Mouse (Mus musculus) layer of hippocampus, adult 9-11 months (tissue): Measurements from ENCODE around the gene Tenm4.

Source experiments
- DNase-seq: peaks from one replicate; pipeline ENCODE4 v3.0.0; 2022

Gene Tenm4

DNA sequence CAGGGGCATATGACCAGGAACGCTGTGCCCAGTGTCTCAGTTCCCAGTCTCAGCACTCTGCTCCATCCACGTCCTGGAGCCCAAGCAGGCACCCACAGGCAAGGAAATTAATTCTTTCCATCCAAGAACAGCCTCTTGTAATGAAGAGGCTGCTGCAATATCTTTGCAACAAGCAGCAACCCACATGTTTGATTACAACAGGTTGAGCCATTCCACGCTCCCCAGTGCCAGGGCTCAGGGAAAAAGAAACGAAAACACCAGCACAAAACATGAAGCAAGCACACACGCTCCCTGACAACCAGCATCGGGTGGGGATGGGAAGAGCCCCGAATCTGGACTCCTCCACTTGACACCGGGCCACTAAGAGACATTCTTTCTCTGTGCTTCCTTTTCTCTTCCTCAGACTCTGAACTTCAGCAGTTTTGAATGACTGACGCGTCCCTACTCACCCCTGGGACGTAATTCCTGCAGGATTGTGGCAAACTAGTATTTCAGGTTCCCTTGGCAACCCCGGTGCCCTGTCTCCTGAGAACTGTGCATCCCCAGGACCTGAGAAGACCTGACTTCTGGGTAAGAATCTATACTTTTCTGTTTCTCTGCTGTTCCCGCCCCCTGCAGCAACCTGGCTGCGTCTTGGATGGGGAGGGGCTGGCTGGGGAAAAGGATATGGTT is at the start of gene Tenm4:
Gene Tenm4, plus strand, starts transcription at position 323 of the 672 bp plus-strand sequence.
- no peak for DNase-seq

DNA sequence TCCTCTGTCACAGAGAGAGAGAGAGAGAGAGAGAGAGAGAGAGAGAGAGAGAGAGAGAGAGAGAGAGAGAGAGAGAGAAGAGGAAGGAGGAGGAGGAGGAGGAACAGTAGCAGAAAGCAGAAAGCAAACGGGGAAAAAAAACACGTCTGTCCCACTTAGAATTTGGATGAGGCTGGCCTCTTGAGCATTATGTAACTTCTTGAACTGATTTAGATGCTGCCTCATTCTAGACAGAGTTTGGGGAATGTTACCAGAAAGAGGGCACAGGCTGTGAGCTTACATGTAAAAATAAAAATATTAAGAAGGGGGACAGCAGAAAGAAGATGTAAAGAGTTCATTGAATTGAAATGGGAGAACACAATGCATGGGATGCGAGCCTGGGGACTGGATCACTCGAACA is 40.3 kb upstream of the Tenm4 start:
- no peak for DNase-seq

DNA sequence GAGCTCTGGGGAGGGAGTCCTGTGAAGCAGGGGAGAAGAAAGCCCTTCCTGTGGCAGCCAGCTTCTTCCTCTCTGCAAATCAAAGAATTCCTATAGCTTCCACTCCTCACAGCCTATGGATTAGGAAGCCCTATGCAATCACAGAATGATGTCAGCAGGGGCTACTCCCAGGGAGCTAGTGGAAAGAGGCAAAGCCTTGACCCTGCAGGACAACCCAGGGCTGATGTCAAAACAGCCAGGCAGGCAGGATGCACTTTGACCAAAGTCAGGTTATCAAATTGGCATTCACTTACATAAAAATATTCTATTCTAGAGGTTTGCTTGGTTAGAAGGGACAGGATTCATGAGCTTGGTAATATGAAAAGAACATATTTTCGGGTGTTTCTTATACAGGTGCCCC is 39.9 kb upstream of the Tenm4 start:
- DNase-seq: no peak

DNA sequence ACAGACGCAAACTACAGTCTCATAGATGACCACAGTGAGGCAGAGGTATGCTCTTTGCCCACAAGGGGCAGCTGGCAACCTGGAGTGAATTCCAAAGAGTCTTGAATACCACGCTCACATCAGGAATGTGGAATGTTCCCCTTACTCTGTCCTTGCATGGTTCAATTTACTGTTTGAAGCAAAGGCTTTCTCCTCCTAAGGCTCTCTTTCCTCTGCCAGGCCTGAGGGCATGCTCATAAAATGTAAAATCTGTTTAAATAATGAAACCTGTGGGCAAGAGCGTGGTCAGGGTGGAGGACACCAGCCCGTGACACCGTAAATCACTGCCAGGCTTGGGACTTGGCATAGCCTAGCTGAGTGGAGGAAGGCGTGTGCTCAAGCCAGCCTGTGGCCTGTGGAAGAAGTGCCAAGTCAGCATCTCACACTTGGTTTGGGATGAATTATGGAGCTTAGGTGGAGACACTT is 34.5 kb upstream of the Tenm4 start:
- no peak for DNase-seq

DNA sequence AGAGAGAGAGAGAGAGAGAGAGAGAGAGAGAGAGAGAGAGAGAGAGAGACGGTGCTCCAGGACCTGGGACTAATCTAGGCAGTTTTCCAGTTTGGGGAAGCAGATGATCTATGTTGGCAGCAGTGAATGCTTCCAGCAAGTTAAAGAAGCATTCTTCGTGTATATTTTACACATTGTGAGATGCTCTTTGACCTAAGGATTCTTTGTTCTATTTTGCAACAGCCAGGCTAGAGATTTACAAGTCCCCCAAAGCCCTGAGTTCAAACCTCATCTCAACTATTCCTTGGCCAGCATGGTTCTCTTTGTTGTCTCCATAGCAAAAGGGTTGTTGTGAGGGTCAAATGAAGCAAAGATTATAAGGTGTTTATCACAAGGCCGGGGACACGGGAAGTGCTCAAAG is 29.2 kb upstream of the Tenm4 start:
- DNase-seq: no peak

DNA sequence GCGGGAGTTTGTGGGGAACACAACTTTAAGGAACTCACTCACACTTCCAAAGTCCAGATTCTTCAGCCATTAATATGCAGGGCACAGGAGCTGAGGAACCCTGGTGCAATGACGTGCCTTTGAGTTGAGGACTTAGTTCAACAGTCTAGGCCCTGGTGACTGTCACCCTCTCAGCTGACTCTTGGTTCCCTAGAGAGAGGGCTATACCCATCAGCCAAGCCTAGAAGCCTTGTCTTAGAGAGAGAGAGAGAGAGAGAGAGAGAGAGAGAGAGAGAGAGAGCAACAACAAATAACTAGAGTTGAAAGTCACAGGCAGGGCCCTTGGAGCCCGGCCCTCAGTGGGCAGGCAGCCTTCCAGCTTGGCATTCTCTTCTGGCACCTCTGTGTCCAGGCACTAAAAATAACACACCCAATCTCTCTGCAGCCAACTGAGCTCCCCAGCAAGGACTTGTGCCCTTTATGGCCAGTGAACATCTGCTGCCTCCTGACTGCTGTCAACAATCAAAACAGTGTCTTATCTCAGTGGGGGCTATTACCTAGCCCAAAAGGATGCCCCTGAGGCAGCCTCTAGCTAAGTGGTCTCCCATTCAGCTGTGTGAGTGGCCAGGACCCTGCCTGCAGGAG is 28.0 kb upstream of the Tenm4 start:
- peak; percentile 11 for DNase-seq

DNA sequence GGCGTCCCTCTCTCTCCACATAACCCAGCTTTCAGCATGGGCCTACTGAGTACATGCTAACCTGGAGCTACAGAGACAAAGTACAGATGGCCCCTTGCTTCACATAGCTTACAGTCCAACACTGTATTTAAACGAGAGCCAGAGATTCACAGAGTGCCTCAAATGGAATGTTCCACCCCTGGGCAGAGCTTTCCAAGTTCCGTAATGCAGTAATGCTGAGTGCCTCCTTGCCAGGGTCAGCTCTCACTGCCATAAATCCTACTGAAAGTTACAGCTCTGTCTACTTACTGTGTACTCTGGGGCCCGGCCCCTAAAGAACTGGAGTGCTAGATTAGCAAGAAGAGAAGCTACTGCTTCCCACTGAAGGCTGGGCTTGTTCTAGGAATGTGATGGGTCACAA is 23.6 kb upstream of the Tenm4 start:
- DNase-seq: no peak

DNA sequence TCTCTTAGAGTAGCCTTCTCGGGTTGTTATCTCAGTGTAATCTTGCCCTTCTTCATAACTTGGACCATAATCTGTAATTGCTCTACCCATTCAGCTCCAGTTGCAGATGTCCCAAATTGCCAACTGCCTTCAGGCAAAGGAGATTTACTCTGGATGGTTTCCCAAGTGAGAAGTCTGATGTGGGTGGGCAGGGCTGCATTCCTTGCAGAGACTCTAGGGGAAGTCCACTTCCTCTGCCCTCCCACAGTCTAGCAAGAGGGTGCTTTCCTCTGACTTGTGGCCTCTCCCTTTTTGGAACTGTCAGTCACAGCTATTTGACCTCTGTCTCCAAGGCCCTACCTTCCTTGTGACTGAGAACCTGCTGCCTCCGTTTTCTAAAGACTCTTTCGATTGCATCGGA is 22.9 kb upstream of the Tenm4 start:
- DNase-seq: no peak

DNA sequence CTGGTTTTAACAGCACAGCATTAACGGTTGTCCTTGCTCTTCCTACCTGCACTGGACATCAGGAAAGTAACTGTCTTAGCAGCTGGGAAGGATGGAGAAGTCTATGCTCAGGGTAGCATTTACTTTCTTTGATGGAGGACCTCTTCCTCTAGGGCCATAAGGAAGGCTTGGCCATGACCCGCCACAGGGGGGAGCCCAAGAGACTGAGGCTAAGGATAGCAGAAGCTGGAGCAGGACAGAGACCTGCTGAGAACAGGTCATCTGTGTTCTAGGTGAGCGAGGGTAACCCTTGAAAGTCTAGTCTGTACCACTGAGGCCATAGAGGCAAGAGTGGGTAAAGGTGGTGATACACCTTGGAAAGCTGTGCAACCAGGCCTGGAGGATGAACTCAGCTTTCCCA is 19.8 kb upstream of the Tenm4 start:
- peak; percentile 27 for DNase-seq

DNA sequence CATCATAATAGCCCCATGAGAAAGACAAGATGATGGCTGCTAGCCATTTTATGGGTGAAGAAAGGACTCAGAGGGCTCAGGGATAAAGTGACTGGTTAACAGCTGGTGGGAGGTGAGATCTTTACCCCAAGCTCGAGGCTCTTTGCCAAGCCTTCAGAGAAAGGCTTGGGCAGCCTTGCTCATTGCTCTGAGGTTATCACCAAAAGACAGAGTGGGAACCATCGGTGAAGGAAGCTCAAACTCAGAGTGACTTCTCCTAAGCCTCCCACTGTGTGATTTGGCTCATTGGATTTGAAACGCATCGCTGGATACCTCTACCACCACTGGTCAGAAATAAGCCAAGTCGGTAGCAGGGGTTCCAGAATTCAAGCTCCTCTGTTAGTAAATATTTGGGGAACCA is 19.1 kb upstream of the Tenm4 start:
- DNase-seq: no peak

DNA sequence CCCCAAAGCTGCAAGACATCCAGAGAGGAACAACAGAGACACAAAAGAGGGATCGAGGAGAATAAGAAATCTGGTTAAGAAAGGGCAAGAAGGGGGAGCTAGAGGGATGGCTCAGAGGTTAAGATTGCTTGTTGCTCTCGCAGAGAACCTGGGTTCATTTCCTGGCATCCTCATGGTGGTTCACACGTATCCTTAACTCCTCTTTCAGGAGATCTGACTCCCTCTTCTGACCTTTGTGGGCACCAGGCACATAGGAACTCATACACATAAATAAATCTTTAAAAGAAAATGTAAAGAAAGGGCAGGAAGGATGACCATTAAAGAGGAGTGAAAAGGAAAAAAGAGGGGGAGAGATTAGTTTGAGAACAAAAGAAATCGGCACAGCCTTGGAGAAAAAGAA is 18.6 kb upstream of the Tenm4 start:
- no peak for DNase-seq

DNA sequence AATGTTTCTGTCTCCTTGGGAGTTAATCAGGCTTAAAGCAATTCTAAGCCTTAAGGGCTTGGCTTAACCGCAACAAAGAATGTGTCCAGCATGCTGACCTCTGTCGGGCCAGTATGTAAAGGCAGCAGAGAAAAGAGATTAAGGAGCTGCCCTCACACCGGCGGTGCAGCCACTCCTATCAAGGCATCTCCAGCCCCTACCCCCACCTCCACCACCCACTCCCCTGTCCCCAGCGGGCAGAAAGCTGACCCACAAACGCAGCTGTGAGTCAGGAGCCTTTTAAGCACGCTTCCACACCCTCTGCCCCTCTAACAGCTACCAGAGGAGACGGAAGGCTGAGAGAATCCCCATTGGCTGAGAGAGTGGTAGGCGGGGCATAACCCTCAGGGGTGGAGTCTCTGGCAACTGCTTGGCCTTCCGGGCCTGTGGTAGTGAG is 18.1 kb upstream of the Tenm4 start:
- DNase-seq: no peak

DNA sequence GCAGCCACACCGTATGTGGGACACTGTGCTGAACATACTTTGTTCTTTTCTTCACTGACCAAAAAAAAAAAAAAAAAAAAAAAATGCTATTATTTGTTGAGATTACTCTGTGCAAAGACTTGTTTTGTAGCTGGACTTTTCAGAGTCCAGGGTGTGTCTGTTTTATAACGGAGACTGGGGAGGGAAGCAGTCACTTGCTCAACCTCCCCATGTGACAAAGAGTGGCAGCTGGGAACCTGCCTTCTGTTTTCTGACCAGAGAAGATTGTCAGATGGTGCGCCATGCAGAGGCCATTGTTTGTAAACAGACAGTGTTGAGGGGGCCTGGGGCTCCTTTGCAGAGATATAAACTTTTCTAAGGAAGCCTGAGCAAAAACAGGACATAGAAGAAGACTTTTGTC is 17.0 kb upstream of the Tenm4 start:
- DNase-seq: no peak

DNA sequence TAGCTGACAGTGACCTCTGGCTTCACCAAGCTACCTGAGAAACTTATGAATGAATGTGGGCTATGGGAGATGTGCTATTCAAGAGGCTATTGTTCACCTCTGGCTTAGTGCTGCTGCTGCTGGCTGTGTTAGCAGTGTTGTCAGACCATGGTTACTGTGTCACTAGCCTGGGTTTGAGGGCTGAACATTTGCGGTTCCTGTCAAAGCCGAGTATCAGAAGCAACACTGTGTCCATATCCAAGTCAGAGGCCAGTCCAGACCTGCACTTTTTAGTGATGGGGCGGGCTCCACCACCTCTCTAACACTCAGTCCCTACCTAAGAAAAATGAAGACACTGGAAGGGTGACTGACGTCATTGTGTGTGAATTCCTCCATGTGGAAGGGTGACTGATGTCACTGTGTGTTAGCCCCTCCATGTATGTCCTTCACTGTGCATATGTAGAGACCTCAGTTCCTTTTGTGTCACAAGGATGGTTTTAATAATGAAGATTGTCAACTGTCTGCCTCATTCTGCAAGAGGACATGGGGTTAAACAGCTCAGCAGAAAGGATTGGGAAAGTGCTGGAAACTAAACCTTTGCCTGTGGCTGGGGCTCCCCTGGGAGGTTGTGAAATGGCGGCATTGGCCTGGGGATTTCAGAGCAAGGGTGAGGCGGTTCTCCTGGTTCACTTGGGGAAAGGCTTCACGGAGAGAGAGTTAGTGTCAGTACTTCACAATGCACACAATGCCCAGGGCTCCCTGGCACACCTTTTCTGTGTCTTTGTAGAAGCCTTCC is 14.4 kb upstream of the Tenm4 start:
- no peak for DNase-seq

DNA sequence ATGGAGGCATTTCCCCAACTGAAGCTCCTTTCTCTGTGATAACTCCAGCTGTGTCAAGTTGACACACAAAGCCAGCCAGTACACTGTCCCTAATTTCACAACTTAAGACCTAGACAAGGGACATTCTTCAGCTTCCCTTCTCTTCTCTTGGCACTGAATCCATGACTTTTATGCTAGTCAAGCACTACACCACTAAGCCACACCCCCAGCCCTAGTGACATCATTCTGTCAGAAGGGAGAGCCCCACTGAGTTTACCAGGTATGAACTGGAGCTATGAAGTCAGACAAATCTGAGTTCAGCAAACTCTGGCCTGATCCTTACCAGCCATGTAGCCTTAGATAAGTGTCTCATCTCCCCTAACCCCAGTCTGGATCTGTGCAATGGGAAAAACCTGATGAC is 6.9 kb upstream of the Tenm4 start:
- DNase-seq: no peak

DNA sequence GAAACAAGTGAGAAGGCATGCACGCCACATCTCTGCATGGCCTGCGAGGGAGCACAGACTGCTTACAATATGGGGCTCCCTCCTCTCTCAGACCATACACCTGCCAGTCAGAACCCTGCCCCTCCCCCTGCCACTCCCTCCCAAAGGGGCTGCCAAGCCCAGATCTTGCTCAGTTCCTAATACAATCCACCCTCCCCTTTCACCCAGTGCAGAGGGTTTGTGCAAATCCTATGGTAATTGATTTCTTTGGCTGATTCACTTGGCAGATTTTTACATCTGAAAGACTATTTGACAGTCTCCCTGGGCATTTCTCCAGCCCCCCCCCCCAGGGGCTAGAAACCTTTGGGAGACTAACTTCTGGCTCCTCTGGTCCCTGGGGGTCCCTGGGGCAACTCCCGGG is 2.1 kb upstream of the Tenm4 start:
- no peak for DNase-seq

DNA sequence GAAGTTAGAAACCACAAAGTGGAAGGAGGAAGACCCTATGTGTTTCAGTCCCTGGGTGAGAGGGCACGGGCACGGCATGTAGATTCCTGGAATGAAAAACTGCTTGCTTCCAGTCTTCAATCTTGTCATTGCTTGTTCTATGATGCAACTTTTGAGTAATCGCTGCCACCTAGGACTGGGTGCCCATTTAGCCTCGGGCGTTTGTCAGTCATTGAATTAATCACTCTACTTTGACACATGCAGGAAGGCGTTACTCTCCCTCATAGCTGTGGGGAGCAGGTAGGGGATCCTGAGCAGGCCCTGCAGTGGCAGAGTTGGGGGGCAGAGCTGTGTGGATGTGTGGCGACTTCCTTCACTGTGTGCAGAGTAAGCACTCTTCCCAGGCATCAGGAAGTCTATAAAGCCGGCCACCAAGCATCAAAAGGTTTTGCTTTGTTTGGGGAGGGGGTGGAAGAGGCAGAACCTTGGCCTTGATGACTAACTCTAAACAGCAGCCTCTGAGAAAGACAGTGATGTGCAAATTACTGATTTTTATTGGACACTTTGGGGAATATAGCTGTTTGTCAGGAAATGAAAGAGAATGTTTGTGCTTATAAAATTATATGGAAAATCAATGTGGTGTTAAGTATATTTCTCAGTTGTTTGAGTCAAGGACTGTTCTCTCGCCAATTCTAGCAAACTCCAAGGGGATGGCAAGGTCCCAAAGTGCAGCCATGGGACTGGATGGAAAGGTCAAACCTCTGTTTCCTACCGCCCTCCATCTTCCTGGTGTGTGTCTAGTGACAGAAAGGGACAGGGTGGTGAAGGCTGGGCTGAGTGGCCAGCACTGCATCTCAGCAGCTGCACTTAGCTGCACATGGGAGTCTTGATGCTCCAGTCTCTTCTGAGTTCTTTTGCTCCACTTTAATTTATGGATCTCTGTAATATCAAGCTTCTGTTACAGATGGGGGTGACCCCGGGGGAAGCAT is 834 bp downstream of the Tenm4 start:
- no peak for DNase-seq

DNA sequence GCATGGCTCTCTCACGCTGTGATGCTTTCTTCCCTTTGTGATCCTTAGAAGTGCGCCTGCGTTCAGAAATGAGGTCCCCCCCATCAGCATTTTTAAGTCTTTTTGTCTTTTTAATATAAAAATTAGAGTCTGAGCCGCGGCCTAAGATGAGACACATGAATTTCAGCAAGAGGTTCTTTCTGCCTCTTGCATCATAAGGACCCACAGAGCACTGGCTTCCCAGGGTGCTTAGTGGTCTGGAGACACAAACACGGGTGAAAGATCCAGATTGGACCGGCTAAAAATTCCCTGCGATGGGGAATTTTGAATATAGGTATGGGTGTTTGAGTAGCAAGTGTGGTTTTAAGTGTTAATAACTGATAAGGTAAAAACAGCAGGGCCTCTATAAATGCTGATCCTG is 5.7 kb downstream of the Tenm4 start:
- DNase-seq: no peak

DNA sequence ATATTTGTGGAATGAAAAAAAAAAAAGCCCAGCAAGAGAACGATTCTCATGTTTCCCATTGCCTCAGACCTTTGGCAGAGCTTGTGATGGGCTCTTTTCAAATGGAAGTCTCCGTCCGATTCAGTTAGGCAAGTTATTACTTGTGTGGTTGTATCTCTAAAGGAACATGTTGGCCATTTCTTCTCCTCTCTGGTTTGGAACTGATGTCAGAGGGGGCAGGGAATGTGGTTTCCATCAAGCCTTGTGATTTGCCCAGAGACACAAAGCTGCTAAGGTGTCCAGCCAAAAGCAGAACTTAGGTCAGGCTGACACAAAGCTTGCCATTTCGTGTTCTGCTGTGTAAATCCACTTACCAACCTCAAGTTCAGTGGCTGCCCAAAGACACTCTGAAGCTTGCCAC is 10.7 kb downstream of the Tenm4 start:
- DNase-seq: no peak

DNA sequence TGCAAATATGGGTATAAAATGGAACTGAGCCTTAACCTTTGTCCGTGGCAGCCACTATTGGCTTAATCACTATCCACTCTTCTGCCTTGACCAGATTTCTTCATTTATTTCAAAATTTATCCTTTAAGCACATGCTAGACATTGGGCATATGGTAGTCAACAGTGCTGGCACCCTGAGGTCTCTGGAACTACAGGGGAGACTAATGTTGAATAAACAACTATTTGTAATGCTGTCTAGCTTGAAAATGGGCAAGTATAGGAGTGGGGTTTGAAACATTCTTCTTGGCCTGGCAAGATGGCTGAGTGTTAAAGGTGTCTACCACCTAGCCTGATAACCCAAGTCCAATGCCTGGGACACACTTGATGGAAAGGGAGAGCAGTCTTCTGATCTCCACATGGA is 12.1 kb downstream of the Tenm4 start:
- DNase-seq: no peak

DNA sequence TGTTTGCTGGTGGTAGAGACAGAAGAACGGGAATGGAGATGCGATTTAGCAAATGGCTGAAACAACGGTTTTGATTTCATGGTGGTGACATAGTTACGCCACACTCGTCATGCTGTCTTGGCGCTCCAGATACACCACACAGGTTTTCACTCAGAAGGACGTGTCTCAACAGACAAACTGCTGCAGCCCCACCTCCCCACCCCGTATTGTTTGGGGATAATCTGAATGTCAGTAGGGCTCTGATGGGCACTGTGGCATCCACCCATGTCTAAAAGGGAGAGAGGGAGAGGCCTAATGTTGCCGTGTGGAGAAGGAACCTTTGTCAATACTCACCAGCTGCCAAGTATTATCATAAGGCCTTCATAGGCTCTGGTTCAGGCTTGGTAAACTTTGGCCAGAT is 14.4 kb downstream of the Tenm4 start:
- no peak for DNase-seq

DNA sequence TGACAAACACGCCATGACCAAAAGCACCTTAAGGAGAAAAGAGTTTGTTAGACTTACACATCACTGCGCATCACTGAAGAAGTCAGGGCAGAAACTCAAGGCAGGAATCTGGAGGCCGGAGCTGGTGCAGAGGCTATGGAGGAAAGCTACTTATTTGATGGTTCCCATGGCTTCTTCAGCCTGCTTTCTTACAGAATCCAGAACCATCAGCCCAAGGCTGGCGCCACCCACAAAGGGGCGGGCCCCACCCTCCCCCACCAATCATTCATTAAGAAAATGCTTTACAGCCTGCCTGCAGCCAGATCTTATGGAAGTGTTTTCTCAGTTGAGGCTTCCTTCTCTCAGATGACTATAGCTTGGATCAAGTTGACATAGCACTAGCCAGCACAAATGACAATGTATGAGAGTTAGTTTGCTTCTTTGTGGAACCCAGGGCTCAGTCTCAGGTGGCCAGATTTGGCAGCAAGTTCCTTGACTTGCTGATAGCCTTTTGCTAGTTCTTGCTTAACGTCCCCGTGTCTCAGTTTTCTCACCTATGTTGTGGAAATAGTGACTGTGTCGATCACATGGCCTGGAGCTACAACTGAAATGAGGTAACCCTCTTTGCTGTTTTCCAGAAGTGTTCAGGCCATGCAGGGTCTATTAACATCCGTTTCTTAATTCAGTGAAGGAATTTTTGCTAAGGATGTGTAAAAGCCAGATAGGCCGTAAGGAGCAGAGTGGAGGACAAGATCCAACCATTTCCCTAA is 32.9 kb downstream of the Tenm4 start:
- no peak for DNase-seq
